Mouse (Mus musculus) kidney, adult 2 months (tissue): ENCODE measurements at regions not wholly inside any gene's neighbourhood (a gene's known extent, or its start where the extent isn't known, plus 50 kb on each side); places are given as distances from the start of the nearest gene placed in this dataset.

Experiments used
- DNase-seq: peaks from one replicate; pipeline ENCODE4 v3.0.0; 2021
- H3K27ac ChIP-seq: fragments of 200-500 bp; 2 replicates; pipeline ENCODE4 v1.5.1; 2012; ENCODE audit warnings: low read depth, low read length, control low read depth, inconsistent platforms; ENCODE audit not compliant: insufficient read depth
- H3K27me3 ChIP-seq: fragments of 200-500 bp; replicated peaks from 2 replicates; pipeline ENCODE4 v1.6.1; 2012; ENCODE audit warnings: mild to moderate bottlenecking, moderate library complexity, low read length, inconsistent platforms; ENCODE audit not compliant: control insufficient read depth, insufficient read depth
- H3K36me3 ChIP-seq: fragments of 200-500 bp; 2 replicates; pipeline ENCODE4 v1.6.1; 2012; ENCODE audit warnings: mild to moderate bottlenecking, moderate library complexity, low read length, inconsistent platforms; ENCODE audit not compliant: control insufficient read depth, insufficient read depth
- H3K4me1 ChIP-seq: fragments of 200-500 bp; 2 replicates; pipeline ENCODE4 v1.6.1; 2011; ENCODE audit warnings: low read length; ENCODE audit not compliant: control insufficient read depth, insufficient read depth
- H3K4me3 ChIP-seq: fragments of 200-500 bp; 2 replicates; pipeline ENCODE4 v1.5.1; 2011; ENCODE audit warnings: mild to moderate bottlenecking, low read depth, low read length, control low read depth; ENCODE audit not compliant: insufficient read depth
- CTCF ChIP-seq: fragments of 200-500 bp; conservative IDR thresholded peaks from 2 replicates; pipeline ENCODE4 v1.5.1; 2011; ENCODE audit warnings: low read depth, mild to moderate bottlenecking, control low read depth, low read length, moderate library complexity, mixed read lengths; ENCODE audit not compliant: insufficient read depth, insufficient read length
- POLR2A ChIP-seq: fragments of 200-500 bp; IDR thresholded peaks from one replicate; pipeline ENCODE4 v1.6.1; 2011; ENCODE audit warnings: low read depth, low read length, control low read depth
- WGBS: fragments of 180-500 bp; shearing (Covaris S2); methylation state at CpG from one replicate; pipeline ENCODE4 v1.1.7; 2018; 5-methylcytosine and 5-hydroxymethylcytosine counted together

DNA sequence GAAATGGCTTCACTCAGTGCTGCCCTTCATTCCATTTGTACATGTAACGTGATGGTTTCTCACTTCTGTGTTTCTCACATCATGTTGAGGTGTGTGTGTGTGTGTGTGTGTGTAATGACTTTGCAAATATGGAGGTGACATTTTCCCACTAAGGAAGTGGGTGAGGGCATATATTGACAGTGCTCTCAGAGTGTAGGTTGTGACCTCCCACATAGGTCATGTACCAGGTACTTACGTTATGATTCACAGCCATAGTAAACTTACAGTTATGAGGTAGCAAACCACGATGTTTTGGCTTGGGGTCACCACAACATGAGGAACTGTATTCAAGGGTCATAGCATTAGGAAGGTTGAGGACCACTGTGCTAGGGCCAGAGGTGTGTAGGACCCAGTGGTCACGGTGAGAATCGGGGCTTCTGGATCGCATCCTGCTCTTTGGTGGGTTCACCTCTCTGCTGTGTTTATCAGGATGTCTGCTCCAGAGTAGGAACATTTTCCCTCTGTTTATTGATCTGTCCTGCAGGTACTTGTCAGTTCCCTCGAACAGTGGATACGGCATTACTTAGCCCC, 238.7 kb upstream of the Cxcr4 start:
- Histone ChIP-seq H3K4me1 (no peaks in the 10 kb centered on the region), H3K4me3 (no peak overlapping the region), H3K27ac (no peak overlapping the region), H3K36me3 (no peaks in the 10 kb centered on the region), H3K27me3 (no peaks in the 10 kb centered on the region)
- TF ChIP-seq POLR2A (no peak), CTCF (no peak)
- WGBS, result 92% methylated on average over 8 of the region's 8 CpGs
- no peak for DNase-seq

DNA sequence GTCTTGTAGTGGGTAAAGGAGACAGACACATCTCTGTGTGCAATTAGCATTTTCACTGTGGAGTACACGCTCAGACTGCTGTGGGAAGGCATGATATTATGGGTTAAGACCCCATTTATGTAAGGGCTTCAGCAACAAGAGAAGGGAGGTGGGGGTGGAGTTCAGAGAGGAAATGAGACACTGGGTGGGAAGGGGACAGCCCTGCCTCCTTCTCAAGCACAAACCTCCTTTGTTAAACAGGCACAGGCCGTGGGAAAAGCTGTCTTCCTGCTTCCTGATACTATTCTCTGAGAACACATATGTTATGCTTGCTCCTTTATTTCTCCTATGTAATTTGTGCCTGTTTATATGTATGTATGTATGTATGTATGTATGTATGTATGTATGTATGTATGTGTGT, 237.4 kb upstream of the Cxcr4 start:
- Histone ChIP-seq H3K36me3 (no peaks in the 10 kb centered on the region), H3K27ac (no peak overlapping the region), H3K4me3 (no peak overlapping the region), H3K4me1 (no peaks in the 10 kb centered on the region), H3K27me3 (no peaks in the 10 kb centered on the region)
- TF ChIP-seq CTCF, result no peak
- no peak for TF ChIP-seq POLR2A
- DNase-seq, result no peak
- 45% methylated on average over 2 of the region's 2 CpGs for WGBS

DNA sequence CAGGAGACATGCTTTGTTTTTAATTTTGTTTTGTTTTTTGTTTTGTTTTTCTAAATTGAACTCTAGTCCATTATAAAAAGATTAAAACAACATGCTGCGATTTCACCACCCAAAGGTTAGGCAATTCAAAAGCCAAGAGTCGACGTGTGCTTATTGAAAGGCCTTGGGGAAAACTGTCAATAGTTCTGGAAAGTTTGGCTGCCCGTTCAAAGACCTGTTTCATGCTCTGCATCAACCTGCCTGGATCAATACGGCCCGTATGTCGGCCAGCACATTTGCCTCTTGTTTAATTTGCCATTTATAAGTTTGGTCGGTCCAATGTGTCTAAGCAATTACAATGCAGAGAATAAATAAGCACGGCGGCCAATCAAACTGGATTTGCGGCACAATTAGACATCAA, 234.3 kb upstream of the Cxcr4 start:
- no peak overlapping the region for H3K4me3 ChIP-seq
- H3K27ac ChIP-seq, result no peak overlapping the region

DNA sequence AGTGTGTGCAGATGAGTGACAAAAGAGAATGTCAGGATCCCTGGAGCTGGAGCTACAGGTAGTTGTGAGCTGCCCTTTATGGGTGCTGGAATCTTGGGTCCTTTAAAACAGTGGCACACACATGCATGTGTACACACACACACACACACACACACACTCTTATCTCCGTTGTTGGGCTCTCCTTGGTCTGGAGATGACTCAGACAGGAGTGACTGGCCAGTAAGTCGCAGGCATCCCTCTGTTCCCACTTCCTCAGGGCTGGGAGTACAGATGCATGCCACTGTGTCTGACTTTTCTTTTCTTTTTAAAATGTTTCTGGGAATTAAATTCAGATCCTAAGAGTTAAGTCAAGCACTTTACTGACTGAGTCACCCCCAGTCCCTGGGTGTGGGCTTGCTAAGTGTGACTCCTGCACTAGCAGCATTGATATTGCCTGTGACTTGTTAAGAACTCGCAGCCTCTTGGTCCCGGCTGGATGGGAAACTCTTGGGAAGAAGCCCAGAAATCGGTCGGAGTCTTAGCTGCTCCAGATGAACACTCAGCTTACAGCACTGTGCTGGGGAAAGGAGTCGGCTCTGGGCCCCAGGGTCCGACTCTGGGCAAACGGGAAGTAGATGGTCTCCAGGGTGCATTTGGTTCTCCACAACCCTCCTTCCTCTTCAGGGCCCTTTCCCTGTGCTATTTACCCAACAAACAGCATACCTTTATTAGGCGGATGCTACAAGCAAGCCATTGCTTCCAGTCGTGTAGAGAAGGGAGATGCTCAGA, 233.0 kb upstream of the Cxcr4 start:
- no peak for DNase-seq
- H3K4me3 ChIP-seq, result no peak overlapping the region
- 62% methylated on average over 11 of the region's 11 CpGs for whole genome bisulfite sequencing
- H3K36me3 ChIP-seq, result no peaks in the 10 kb centered on the region
- H3K27ac ChIP-seq, result no peak overlapping the region
- no peaks in the 10 kb centered on the region for H3K4me1 ChIP-seq
- TF ChIP-seq CTCF, result no peak
- TF ChIP-seq POLR2A, result no peak
- H3K27me3 ChIP-seq, result no peaks in the 10 kb centered on the region

More for the DNA sequence above, 234.3 kb upstream of the Cxcr4 start:
- no peaks in the 10 kb centered on the region for H3K4me1 ChIP-seq
- no peaks in the 10 kb centered on the region for H3K36me3 ChIP-seq
- WGBS, result 93% methylated on average over 11 of the region's 11 CpGs
- no peak for DNase-seq
- no peaks in the 10 kb centered on the region for H3K27me3 ChIP-seq
- TF ChIP-seq CTCF (no peak), POLR2A (no peak)

DNA sequence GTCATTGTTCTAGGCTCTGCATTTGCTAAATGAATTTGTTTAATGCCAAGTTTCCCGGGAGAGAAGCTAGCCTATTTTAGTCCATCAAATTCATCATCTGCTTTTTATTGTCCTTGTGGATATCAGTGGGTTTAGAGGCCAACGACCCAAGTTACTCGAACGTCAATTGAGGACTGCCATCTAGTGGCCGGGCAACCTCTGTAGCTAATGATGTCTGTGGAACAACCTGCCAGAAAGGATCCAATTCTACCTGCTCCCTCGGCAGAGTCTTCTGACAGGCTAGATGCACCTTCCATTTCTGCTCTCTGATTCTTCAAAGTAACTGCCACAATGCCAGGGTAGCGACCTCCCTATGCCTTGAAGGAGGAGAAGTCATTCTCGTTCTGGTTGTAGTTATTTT, 232.1 kb upstream of the Cxcr4 start:
- peak; percentile 77 for DNase-seq
- no peaks in the 10 kb centered on the region for H3K36me3 ChIP-seq
- H3K4me3 ChIP-seq, result no peak overlapping the region
- H3K4me1 ChIP-seq, result no peaks in the 10 kb centered on the region
- no peaks in the 10 kb centered on the region for H3K27me3 ChIP-seq
- WGBS, result 2% methylated on average over 8 of the region's 8 CpGs
- no peak for TF ChIP-seq POLR2A
- TF ChIP-seq CTCF, result peak; percentile 89
- no peak overlapping the region for H3K27ac ChIP-seq

DNA sequence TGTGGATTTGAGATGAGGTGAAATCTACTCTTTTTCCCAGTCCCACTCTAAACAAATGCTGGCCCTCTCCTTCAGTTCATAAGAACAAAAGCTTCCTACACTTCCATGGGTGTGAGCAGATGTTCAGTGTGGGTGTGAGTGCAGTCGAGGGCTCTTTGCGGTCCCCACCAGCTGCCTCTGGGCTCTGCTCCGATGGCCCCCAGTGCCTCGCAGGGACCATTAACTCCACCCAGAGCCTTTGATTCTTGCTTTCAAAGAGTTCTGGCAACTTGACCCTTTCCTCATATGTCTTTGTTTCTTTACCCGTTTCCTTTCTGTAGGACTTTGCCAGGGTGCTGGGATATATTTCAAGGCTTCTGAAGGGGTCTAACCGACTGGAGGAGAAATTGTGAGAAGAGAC, 229.9 kb upstream of the Cxcr4 start:
- no peak for DNase-seq
- Histone ChIP-seq H3K4me3 (no peak overlapping the region), H3K27ac (no peak overlapping the region), H3K4me1 (no peaks in the 10 kb centered on the region), H3K27me3 (no peaks in the 10 kb centered on the region), H3K36me3 (no peaks in the 10 kb centered on the region)
- TF ChIP-seq POLR2A (no peak), CTCF (no peak)
- WGBS, result 42% methylated on average over 6 of the region's 6 CpGs

DNA sequence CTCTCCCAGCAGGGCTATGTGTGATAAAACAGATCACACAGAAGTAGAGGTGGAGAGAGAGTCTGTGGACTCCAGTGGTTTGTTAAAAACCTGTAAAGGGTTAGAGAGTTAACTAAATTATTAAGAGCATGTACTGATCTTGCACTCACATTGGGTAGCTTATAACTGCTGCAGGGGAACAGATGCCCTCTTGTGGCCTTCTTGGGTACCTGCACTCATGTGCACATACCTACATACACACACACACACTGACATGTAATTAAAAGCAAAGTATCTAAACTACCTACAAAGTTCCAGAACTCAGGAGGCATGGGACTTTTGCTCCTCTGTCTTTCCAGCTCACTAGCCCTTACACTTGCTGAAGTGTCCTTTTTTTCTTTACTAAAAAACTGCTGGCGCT, 228.4 kb upstream of the Cxcr4 start:
- peak; percentile 8; the same call in 1 of the 2 replicates for TF ChIP-seq CTCF
- no peak for TF ChIP-seq POLR2A
- Histone ChIP-seq H3K4me3 (no peak overlapping the region), H3K36me3 (no peaks in the 10 kb centered on the region), H3K4me1 (no peaks in the 10 kb centered on the region), H3K27ac (no peak overlapping the region), H3K27me3 (no peaks in the 10 kb centered on the region)
- 100% methylated on average over 1 of the region's 1 CpGs for WGBS
- no peak for DNase-seq

DNA sequence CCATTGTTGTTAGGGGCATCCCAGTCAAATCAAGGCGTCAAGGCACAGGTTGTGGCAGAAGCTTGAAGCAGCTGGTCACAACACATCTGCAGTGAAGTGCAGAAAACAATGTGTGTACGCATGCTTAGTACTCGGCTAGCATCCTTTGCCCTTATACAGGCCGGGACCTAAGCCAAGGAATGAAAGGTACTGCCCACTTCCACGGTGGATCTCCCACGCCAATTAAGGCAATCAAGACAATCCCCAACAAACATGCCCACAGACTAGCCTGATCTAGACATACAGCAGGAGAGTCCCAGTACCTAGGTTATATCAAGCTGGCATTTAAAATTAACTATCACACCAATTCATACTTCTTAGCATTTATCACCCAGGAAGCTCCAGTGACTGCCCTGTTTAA, 227.5 kb upstream of the Cxcr4 start:
- no peak for TF ChIP-seq CTCF
- no peak for TF ChIP-seq POLR2A
- no peaks in the 10 kb centered on the region for H3K36me3 ChIP-seq
- WGBS, result 82% methylated on average over 6 of the region's 6 CpGs

More for the DNA sequence above, 227.5 kb upstream of the Cxcr4 start:
- no peak overlapping the region for H3K4me3 ChIP-seq
- H3K27ac ChIP-seq, result no peak overlapping the region
- H3K4me1 ChIP-seq, result no peaks in the 10 kb centered on the region
- peak; percentile 4 for DNase-seq
- H3K27me3 ChIP-seq, result no peaks in the 10 kb centered on the region
